Mouse (Mus musculus) brain, adult 10 weeks (tissue): ENCODE measurements around the gene Fgf3. TPM values are rescaled to one million over a fixed set of nuclear protein-coding genes. Genes with fewer than 3 reads are reported as not detected.

Experiments used
- polyA plus RNA-seq: library from polyadenylated mRNA; stranded (reverse); fragments of 350-450 nt; fragmentation: Illumina TruSeq; extraction: RNeasy Lipid Tissue Mini Kit (QIAGEN cat#74804); gene quantifications from one replicate; pipeline ENCODE4 v1.2.3, GENCODE M21; 2015; ENCODE audit warnings: low read depth, low replicate concordance

Fgf3 gene
- 1.8 TPM for polyA plus RNA-seq

GRCm38 (mm10) chr7:144837891-144838488 is at the start of gene Fgf3:
Fgf3 (plus strand) TSS chr7:144838083.

GRCm38 (mm10) chr7:144847067-144847466 is 9.2 kb downstream of the Fgf3 start, which contains the start of gene Fgf4:
Fgf4 (plus strand) TSS chr7:144847367.

Other genes with a start within 250 kb of the Fgf3 start
- gene Ano1, start 86.1 kb upstream of the Fgf3 start, polyA plus RNA-seq, result 3.3 TPM
- not detected for gene Fgf4, start 9.3 kb downstream of the Fgf3 start, polyA plus RNA-seq
- not detected for gene Fgf15, start 58.4 kb downstream of the Fgf3 start, polyA plus RNA-seq
- gene LTO1, start 77.0 kb downstream of the Fgf3 start, polyA plus RNA-seq, result 23.4 TPM
- gene Ccnd1, start 101.8 kb downstream of the Fgf3 start, polyA plus RNA-seq, result 30.3 TPM